Mouse (Mus musculus) olfactory bulb, adult 2 months (tissue): ENCODE measurements around the gene Cd96.

Source experiments
- CTCF ChIP-seq: fragments of 200-500 bp; IDR thresholded peaks from 2 replicates; pipeline ENCODE4 v1.5.1; 2012; ENCODE audit warnings: low read depth, mild to moderate bottlenecking, low read length, moderate library complexity; ENCODE audit not compliant: insufficient read depth
- POLR2A ChIP-seq: fragments of 200-500 bp; IDR thresholded peaks from 2 replicates; pipeline ENCODE4 v1.6.1; 2012; ENCODE audit warnings: mild to moderate bottlenecking, low read depth, low read length, moderate library complexity; ENCODE audit not compliant: insufficient read depth

- TF ChIP-seq POLR2A (no peak), CTCF (no peak)
These were observed 26.9 kb upstream of the Cd96 start for GRCm38 (mm10) chr16:46146962-46147361.
